8 mouse cellular contexts compared by ENCODE assay signal in the genomic region with DNA sequence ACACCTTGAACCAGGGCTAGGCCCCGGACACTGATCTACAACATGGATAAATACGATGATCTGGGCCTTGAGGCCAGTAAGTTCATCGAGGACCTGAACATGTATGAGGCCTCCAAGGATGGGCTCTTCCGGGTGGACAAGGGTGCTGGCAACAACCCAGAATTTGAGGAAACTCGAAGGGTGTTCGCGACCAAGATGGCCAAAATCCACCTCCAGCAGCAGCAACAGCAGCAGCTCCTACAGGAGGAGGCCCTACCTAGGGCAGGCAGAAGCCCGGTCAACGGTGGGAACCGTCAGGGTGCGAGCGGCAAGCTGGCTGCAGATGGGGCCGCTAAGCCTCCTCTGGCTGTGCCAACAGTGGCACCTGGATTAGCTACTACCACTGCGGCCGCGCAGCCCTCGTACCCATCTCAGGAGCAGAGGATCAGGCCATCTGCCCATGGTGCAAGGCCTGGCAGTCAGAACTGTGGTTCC. TPM values are rescaled to one million over a fixed set of nuclear protein-coding genes. Genes with fewer than 3 reads are reported as not detected.
DNase-seq lines count a peak whose midpoint lies in the region; ATAC-seq and TF ChIP-seq lines count a peak whose summit lies in the region.

No protein-coding gene starts in this region.

- H3K4me2 ChIP-seq in embryonic facial prominence, embryonic 14.5 days (ENCODE audit: low read depth, low read length) = peak overlapping the region; percentile 95
- H3K4me2 ChIP-seq in hindbrain, embryonic 16.5 days (ENCODE audit: low read length) = peak overlapping the region; percentile 57
- peak overlapping the region; percentile 92 for H3K4me2 ChIP-seq in liver, postnatal 0 days (ENCODE audit: low read depth, low read length)

- DNase-seq in left cerebral cortex, adult 2 months (ENCODE audit: extremely low spot score in 1 of 2, low spot score in 2 of 2) = no peak
- DNase-seq in left cerebral cortex, adult 8-10 months (ENCODE audit: low spot score in 2 of 2) = no peak
- DNase-seq in embryonic facial prominence, embryonic 14.5 days (ENCODE audit: low spot score) = no peak
- DNase-seq in liver, postnatal 0 days = peak; percentile 47
- DNase-seq in yolk sac, embryonic 10.5 days (ENCODE audit: low spot score) = no peak
- DNase-seq in left cerebral cortex, postnatal 36 days (ENCODE audit: low spot score in 2 of 2) = no peak

- no peak overlapping the region; the same call in 1 of the 2 replicates for H3K27ac ChIP-seq in left cerebral cortex, adult 2 months
- peak overlapping the region; percentile 85 for H3K27ac ChIP-seq in embryonic facial prominence, embryonic 14.5 days (replicated peaks; ENCODE audit: low read depth, low read length)
- H3K27ac ChIP-seq in hindbrain, embryonic 16.5 days (ENCODE audit: low read depth, low read length) = no peak overlapping the region; the same call in 1 of the 2 replicates
- H3K27ac ChIP-seq in liver, postnatal 0 days (ENCODE audit: low read depth) = peak overlapping the region; percentile 96
- H3K27ac ChIP-seq in small intestine, adult 2 months (ENCODE audit: insufficient read depth, low read depth, low read length) = peak overlapping the region; percentile 78

- peaks cover 19% of the 10 kb centered on the region for H3K36me3 ChIP-seq in embryonic facial prominence, embryonic 14.5 days (ENCODE audit: control insufficient read depth, insufficient read depth, low read length)
- no peaks in the 10 kb centered on the region for H3K36me3 ChIP-seq in hindbrain, embryonic 16.5 days (ENCODE audit: control insufficient read depth, insufficient read depth, low read length)
- peaks cover 14% of the 10 kb centered on the region; the same call in 1 of the 2 replicates for H3K36me3 ChIP-seq in liver, postnatal 0 days (replicated peaks; ENCODE audit: insufficient read depth, low read length)
- peaks cover 20% of the 10 kb centered on the region for H3K36me3 ChIP-seq in small intestine, adult 2 months (ENCODE audit: control insufficient read depth, insufficient read depth, low read length)

- WGBS in embryonic facial prominence, embryonic 14.5 days = 24% methylated on average over 15 of the region's 17 CpGs
- WGBS in hindbrain, embryonic 16.5 days = 23% methylated on average over 17 of the region's 17 CpGs
- 18% methylated on average over 17 of the region's 17 CpGs for WGBS in liver, postnatal 0 days (ENCODE audit: insufficient replicate concordance)
- 7% methylated on average over 17 of the region's 17 CpGs for WGBS in small intestine, adult 2 months

- peak overlapping the region; percentile 78 for H3K9ac ChIP-seq in embryonic facial prominence, embryonic 14.5 days (ENCODE audit: low read depth, low read length)
- H3K9ac ChIP-seq in hindbrain, embryonic 16.5 days (ENCODE audit: low read depth, low read length) = peak overlapping the region; percentile 58
- peak overlapping the region; percentile 87 for H3K9ac ChIP-seq in liver, postnatal 0 days (replicated peaks)

- peaks cover 42% of the 10 kb centered on the region for H3K4me1 ChIP-seq in embryonic facial prominence, embryonic 14.5 days (ENCODE audit: control insufficient read depth, insufficient read depth, low read length)
- peaks cover 6% of the 10 kb centered on the region; the same call in 1 of the 2 replicates for H3K4me1 ChIP-seq in hindbrain, embryonic 16.5 days (ENCODE audit: control insufficient read depth, insufficient read depth, low read depth, low read length)
- H3K4me1 ChIP-seq in liver, postnatal 0 days (ENCODE audit: insufficient read depth) = peaks cover 49% of the 10 kb centered on the region
- H3K4me1 ChIP-seq in small intestine, adult 2 months (ENCODE audit: control insufficient read depth, insufficient read depth, insufficient read length, low read length) = peaks cover 29% of the 10 kb centered on the region

- intact Hi-C loops in left cerebral cortex, adult 2 months (cut with DNase I) = loop anchor here (2.0 kb wide), 1 partner anchor 24 kb away; no protein-coding TSS in a partner anchor
- intact Hi-C loops in left cerebral cortex, postnatal 36 days (cut with DNase I) = no loop called here

- H3K27me3 ChIP-seq in embryonic facial prominence, embryonic 14.5 days (replicated peaks; ENCODE audit: control insufficient read depth, insufficient read depth, low read length) = no peaks in the 10 kb centered on the region
- H3K27me3 ChIP-seq in hindbrain, embryonic 16.5 days (replicated peaks; ENCODE audit: control insufficient read depth, insufficient read depth, low read length) = no peaks in the 10 kb centered on the region
- no peaks in the 10 kb centered on the region for H3K27me3 ChIP-seq in liver, postnatal 0 days (ENCODE audit: insufficient read depth, low read length)
- H3K27me3 ChIP-seq in small intestine, adult 2 months (ENCODE audit: control insufficient read depth, insufficient read depth, low read length) = no peaks in the 10 kb centered on the region

- H3K9me3 ChIP-seq in embryonic facial prominence, embryonic 14.5 days (ENCODE audit: control insufficient read depth, low read length) = no peaks in the 10 kb centered on the region
- no peaks in the 10 kb centered on the region for H3K9me3 ChIP-seq in hindbrain, embryonic 16.5 days (ENCODE audit: control insufficient read depth, low read length)
- H3K9me3 ChIP-seq in liver, postnatal 0 days (ENCODE audit: low read length) = no peaks in the 10 kb centered on the region

- TF ChIP-seq CTCF in left cerebral cortex, adult 2 months (IDR thresholded peaks at IDR 0.05) = no peak
- TF ChIP-seq CTCF in liver, postnatal 0 days (IDR thresholded peaks at IDR 0.05; ENCODE audit: low read depth) = no peak; the same call in 1 of the 2 replicates
- TF ChIP-seq CTCF in small intestine, adult 2 months (IDR thresholded peaks at IDR 0.05; ENCODE audit: extremely low read depth, insufficient read length, insufficient replicate concordance, low read depth, low read length) = no peak

- ATAC-seq in embryonic facial prominence, embryonic 14.5 days (ENCODE audit: low read depth) = peak; percentile 11; the same call in 1 of the 2 replicates
- peak; percentile 29 for ATAC-seq in hindbrain, embryonic 16.5 days
- ATAC-seq in liver, postnatal 0 days = peak; percentile 4; the same call in 1 of the 2 replicates

- no peak for TF ChIP-seq POLR2A in small intestine, adult 2 months (IDR thresholded peaks at IDR 0.05; ENCODE audit: low read depth, low read length)

- no peak for TF ChIP-seq EP300 in liver, postnatal 0 days (IDR thresholded peaks at IDR 0.05; ENCODE audit: low read depth)

- peak overlapping the region; percentile 59 for H3K4me3 ChIP-seq in left cerebral cortex, adult 2 months
- peak overlapping the region; percentile 73 for H3K4me3 ChIP-seq in embryonic facial prominence, embryonic 14.5 days (ENCODE audit: low read depth, low read length)
- H3K4me3 ChIP-seq in hindbrain, embryonic 16.5 days (ENCODE audit: low read length) = peak overlapping the region; percentile 50
- peak overlapping the region; percentile 83 for H3K4me3 ChIP-seq in liver, postnatal 0 days (ENCODE audit: low read depth, low read length)
- peak overlapping the region; percentile 86 for H3K4me3 ChIP-seq in small intestine, adult 2 months (ENCODE audit: low read depth, low read length)

RNA-seq across cellular contexts. Expression of a gene that starts 0.7 kb away (rescaled TPM):
- 1 to 10 TPM; 6.2 to 7.8 TPM for total RNA-seq in left cerebral cortex, adult 2 months (2021)
- total RNA-seq in left cerebral cortex, adult 8-10 months (2022) = 10 to 100 TPM in 1 of 4 experiments, 1 to 10 TPM in 3; 7.7 to 10.1 (median 8.0) TPM
- 54.0 and 56.5 TPM in 2 replicates for polyA plus RNA-seq in embryonic facial prominence, embryonic 14.5 days (2014; fragmentation: Nextera tagmentation; extraction: Ambion mirVana)
- polyA plus RNA-seq in hindbrain, embryonic 16.5 days (2015; fragmentation: Nextera tagmentation; extraction: Ambion mirVana) = 12.2 and 15.5 TPM in 2 replicates
- polyA plus RNA-seq in liver, postnatal 0 days (2015; fragmentation: Nextera tagmentation; extraction: Ambion mirVana) = 11.9 and 12.4 TPM in 2 replicates
- polyA plus RNA-seq in small intestine, adult 2 months (2012; rRNA removed) = 16.7 and 54.0 TPM in 2 replicates
- 1 to 10 TPM; 6.2 to 6.8 TPM for total RNA-seq in left cerebral cortex, postnatal 36 days (2021)

RNA-seq across cellular contexts. Expression of a gene that starts 50.3 kb away (rescaled TPM):
- 10 to 100 TPM; 62.2 to 62.3 TPM for total RNA-seq in left cerebral cortex, adult 2 months (2021)
- 10 to 100 TPM; 60.6 to 65.9 (median 62.7) TPM for total RNA-seq in left cerebral cortex, adult 8-10 months (2022)
- polyA plus RNA-seq in embryonic facial prominence, embryonic 14.5 days (2014; fragmentation: Nextera tagmentation; extraction: Ambion mirVana) = 52.2 and 53.3 TPM in 2 replicates
- polyA plus RNA-seq in hindbrain, embryonic 16.5 days (2015; fragmentation: Nextera tagmentation; extraction: Ambion mirVana) = 57.8 and 58.5 TPM in 2 replicates
- polyA plus RNA-seq in liver, postnatal 0 days (2015; fragmentation: Nextera tagmentation; extraction: Ambion mirVana) = 21.0 and 22.2 TPM in 2 replicates
- 1.6 and 3.2 TPM in 2 replicates for polyA plus RNA-seq in small intestine, adult 2 months (2012; rRNA removed)
- 10 to 100 TPM; 52.8 to 60.8 TPM for total RNA-seq in left cerebral cortex, postnatal 36 days (2021)

Comparison
In these comparisons a context has a peak if more than half of its experiments do, and no peak if none do; other contexts are left out.
1. H3K27ac ChIP-seq: peak in embryonic facial prominence, embryonic 14.5 days (single experiment), liver, postnatal 0 days (single experiment) and small intestine, adult 2 months (single experiment); none in left cerebral cortex, adult 2 months (single experiment) and hindbrain, embryonic 16.5 days (single experiment).
2. Peak in every context shown above with its lines, with median percentiles within 50 percentile points of each other: H3K4me3 ChIP-seq, ATAC-seq, H3K4me2 ChIP-seq and H3K9ac ChIP-seq.